Mouse (Mus musculus) forelimb bud, embryonic 11.5 days (tissue): ENCODE results near the gene Crygn.

Source experiments
- DNase-seq: peaks from one replicate; pipeline ENCODE4 v3.0.0-alpha.2; 2012; ENCODE audit warnings: low read depth, low spot score

Gene Crygn

DNA sequence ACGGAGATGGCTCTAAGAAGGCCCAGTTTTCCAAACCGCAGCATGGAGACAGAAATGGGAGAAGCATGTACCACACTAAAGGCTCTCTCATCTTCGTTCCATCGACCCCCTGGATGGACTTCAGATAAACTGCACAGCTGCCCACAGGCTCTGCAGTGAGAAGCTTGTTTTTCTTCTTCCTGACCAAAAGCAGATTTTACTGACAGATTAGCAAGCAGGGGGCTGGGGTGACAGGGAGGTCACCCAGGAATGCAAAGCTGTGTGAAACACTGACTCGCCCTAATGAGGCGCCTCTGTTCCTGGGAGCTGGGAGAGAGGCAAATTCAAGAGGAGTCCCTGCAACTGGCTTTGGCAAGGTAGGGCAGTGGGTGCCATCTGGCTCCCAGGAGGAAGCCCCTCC is 10.3 kb downstream of the Crygn start:
- DNase-seq = no peak

- DNase-seq = no peak
Measured at GRCm38 (mm10) chr5:24743956-24744355, 13.9 kb downstream of the Crygn start.

GRCm38 (mm10) chr5:24741172-24741885 is 16.5 kb downstream of the Crygn start:
- no peak for DNase-seq

GRCm38 (mm10) chr5:24739141-24739753 is 18.6 kb downstream of the Crygn start:
- no peak for DNase-seq

GRCm38 (mm10) chr5:24738517-24738916 is 19.3 kb downstream of the Crygn start:
- no peak for DNase-seq

DNA sequence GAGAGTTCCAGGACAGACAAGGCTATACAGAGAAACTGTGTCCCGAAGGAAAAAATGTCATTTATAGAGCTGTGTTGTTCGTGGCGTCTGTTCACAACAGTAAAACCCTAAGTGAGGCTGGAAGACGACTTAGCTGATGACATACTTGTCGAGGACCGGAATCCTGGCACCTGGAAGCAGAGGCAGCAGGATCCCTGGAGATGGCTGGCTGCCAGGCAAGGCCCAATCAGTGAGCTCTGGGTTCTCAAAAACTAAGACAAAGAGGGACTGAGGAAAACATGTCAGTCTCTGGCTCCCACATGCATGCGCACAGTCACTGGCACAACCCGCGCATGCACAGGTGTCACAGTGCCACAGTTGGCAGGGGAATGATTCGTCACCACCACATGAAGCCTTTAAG is 20.2 kb downstream of the Crygn start:
- no peak for DNase-seq

GRCm38 (mm10) chr5:24733771-24734426 is 23.9 kb downstream of the Crygn start:
- DNase-seq = no peak

- peak; percentile 80 for DNase-seq
Measured at GRCm38 (mm10) chr5:24733134-24733533, 24.7 kb downstream of the Crygn start.

DNA sequence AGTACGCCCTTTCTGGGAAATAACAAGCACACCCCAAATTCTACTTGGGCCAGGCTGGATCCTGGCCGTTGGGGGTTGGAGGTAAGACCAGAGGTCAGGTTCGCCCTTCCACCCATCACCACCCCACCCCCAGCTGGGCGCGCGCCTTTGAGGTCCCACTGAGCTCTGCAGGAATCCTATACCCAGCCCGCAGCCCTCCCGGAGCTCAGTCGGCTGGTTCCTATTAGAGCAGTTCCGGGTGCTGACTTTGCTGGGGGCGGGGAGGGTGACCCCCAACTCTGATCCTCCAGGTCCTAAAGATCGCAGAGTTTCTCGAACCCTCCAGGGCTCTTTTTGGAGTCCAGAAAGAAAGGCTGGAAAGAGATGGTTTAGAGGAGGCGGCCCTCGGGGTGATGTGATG is 26.8 kb downstream of the Crygn start:
- no peak for DNase-seq

DNA sequence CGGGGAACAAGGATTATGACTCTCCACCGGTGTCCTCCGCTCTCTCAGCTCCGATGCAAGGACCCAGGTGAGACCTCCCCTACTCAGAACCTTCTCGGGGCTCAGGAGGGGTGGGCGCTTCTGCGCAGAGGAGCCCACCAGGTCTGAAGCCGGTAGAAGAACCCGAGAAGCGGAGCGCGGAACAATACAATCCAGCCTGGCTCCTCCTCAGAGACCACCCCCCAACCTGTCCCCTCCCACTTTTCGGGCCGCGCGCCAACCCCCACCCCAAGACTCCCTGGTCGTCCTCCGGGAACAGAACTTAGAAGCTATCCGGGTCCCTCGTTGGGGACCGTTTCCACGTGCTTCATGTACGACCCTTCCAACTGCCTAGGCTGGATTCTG is 27.3 kb downstream of the Crygn start, which contains the start of gene Wdr86:
TSS of gene Wdr86 (minus strand) at position 240 of the 384 bp plus-strand sequence.
- peak; percentile 64 for DNase-seq

DNA sequence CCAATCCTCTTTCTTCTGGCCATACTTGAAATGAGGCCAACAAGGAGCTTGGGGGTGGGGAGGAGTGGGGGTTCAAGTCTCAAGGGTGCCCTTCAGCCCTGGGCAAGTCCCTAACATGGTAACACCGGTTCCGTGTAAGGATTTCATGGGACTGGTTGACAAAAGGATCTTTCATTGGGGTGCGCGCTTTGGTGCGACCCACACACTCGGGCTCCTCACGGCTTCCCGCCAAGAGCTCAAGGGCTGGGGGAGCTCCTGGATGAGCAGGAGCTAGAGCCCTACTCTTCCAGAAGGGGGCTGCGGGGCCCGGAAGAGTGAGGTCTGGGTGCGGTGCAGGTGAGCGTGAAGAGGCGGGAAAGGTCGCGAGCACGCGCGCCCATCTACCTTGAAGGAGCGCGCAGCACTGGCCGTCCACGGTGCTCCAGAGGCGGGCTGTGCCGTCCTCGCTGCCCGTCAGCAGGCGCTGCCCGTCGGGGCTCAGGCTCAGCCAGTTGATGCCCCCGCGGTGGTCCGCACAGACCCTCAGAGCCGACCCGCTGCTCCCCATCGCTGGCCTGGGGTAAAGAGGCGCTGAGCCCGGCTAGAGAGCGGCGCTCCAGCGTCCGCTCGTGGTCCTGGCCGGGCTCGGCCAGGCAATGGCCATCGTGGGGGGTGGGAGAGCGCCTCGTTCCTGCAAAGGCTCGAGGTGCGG is 27.9 kb downstream of the Crygn start:
- no peak for DNase-seq

GRCm38 (mm10) chr5:24726901-24727836 is 30.6 kb downstream of the Crygn start:
- DNase-seq = no peak

DNA sequence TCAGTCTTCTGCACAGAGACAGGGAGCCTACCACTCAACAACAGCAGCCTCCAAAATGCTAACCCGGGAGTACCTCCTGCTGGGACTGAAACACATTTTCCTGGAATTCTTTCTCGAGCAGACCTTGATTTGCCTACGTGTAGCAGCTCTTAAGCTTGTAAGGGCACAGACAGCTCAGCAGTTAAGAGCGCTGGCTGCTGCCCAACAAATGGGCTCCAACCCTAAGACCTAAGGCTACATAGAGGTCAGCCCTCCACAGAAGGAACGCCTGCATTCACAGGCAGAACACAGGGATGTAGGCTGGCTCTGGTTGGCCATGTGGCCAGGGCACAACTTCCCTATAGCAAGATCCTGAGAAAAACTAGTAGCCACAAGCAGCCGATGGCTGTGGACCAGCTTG is 31.9 kb downstream of the Crygn start:
- DNase-seq = no peak

DNA sequence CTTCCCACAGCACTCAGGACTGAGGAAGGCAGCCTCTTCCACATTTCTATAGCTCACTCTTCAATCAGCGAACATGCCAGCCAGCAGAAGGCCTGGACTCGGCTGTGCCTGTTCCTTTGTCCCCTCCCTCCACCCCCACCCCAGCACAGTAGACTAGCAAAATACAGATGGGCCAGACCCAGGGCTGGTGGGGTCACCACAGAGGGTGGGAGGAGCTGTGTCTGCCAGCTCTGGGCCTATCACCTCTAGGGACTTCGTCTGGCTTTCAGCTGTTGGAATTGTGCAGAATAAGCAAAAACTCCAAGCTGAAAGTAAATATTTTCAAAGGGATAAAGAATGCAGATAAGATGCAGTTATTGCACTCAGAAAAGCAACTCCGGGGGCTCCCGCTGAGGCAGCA is 33.0 kb downstream of the Crygn start:
- DNase-seq = no peak

- DNase-seq = no peak
Measured at GRCm38 (mm10) chr5:24724270-24724634, 33.6 kb downstream of the Crygn start.

- DNase-seq = no peak
Measured at GRCm38 (mm10) chr5:24723527-24724269, 34.1 kb downstream of the Crygn start.

DNA sequence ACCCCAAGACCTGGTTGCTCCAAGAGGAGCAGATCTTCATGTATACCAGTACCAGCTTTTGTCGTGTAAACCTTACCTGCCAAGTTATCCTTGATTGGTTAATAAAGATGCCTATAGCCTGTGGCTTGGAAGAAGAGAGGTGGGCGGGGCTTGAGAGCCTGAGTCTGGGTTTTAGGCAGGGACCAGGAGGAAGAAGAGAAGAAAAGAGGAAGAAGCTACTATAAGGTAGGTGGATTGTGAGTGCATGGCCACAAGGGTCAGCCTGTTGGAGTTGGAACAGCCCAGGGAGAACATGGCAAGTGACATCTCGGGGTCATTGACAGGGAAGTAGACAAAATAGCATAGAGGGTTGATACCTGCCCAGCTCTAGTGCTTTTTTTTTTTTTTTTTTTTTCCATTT is 38.0 kb downstream of the Crygn start:
- no peak for DNase-seq

DNA sequence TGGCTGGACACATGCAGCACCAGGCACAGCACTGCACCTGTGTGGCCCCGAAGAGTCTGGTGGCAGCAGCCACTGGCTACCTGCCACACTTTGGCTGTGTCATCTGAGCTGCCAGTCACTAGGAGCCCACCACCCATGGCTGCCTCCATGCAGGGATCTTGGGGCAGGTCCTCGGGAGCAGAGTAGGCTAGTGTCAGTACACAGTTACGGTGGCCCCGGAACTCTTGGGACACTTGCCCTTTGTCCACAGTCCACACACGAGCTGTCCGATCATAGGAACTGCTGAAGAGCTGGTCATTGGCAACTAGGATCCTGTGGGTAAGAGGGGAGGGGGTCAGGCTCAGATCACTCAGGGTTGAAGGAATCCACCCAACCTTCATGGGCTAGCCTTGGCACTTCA is 39.7 kb downstream of the Crygn start:
- no peak for DNase-seq

DNA sequence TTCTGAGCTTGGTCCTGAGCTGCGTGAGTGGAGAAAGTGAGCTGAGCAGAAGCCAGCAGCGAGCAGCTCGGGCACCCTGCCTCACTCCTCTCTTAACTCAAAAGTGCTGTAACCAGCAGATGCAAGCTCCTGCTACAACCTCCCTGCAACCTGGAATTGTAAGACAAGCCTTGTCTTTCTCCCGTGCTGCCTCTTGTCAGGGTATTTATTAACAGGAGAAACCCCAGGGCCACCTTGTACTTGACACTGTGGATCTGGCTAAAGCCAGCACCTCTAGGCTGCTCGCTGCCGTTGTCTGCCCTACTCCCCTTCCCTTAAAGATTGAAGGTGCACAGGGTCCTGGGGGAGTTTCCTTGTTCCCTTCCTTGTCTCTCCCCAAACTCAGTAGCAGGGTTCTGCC is 43.8 kb downstream of the Crygn start:
- DNase-seq = no peak

- DNase-seq = no peak
Measured at GRCm38 (mm10) chr5:24713199-24713598, 44.6 kb downstream of the Crygn start.

DNA sequence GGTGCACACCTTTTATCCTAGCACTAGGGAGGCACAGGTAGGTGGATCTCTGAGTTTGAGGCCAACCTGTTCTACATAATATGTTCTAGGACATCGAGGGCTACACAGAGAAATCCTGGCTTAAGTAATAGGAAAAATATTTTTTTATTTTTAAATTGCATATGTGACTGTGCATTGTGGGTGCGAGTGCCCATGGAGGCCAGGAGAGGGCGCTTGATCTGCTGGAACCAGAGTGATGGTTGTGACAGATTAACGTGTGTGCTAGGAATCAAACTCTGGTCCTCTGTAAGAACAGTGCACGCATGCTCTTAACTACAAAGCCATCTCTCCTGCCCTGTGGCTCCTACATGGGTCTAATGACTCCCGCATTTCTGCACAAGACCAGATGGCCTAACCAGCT is 46.2 kb downstream of the Crygn start:
- DNase-seq = no peak
